Mouse (Mus musculus): Measurements from ENCODE around the gene Iqsec1. TPM values are rescaled to one million over a fixed set of nuclear protein-coding genes. Genes with fewer than 3 reads are reported as not detected.

The Iqsec1 gene
- polyA plus RNA-seq, 1 experiment, result 46.1 TPM

GRCm38 (mm10) chr6:90815341-90815740, 173.1 kb downstream of the Iqsec1 start:
- 65% methylated on average over 3 of the region's 3 CpGs for WGBS
- Histone ChIP-seq H3K27ac (ENCODE audit: insufficient read depth, low read depth, low read length) (no peak overlapping the region), H3K4me1 (ENCODE audit: control insufficient read depth, insufficient read depth, insufficient read length, low read length) (no peaks in the 10 kb centered on the region), H3K4me3 (ENCODE audit: low read depth, low read length) (no peak overlapping the region), H3K27me3 (ENCODE audit: control insufficient read depth, insufficient read depth, low read length) (no peaks in the 10 kb centered on the region), H3K36me3 (ENCODE audit: control insufficient read depth, insufficient read depth, low read length) (no peaks in the 10 kb centered on the region)
- TF ChIP-seq POLR2A (IDR thresholded peaks at IDR 0.05; ENCODE audit: low read depth, low read length), result no peak
- no peak for TF ChIP-seq CTCF (IDR thresholded peaks at IDR 0.05; ENCODE audit: extremely low read depth, insufficient read length, insufficient replicate concordance, low read depth, low read length)

GRCm38 (mm10) chr6:90813526-90813925, 175.0 kb downstream of the Iqsec1 start:
- H3K36me3 ChIP-seq (ENCODE audit: control insufficient read depth, insufficient read depth, low read length), result no peaks in the 10 kb centered on the region
- TF ChIP-seq CTCF (IDR thresholded peaks at IDR 0.05; ENCODE audit: extremely low read depth, insufficient read length, insufficient replicate concordance, low read depth, low read length) (no peak), POLR2A (IDR thresholded peaks at IDR 0.05; ENCODE audit: low read depth, low read length) (no peak)
- no peaks in the 10 kb centered on the region for H3K4me1 ChIP-seq (ENCODE audit: control insufficient read depth, insufficient read depth, insufficient read length, low read length)
- WGBS, result 47% methylated on average over 1 of the region's 1 CpGs
- H3K4me3 ChIP-seq (ENCODE audit: low read depth, low read length), result no peak overlapping the region
- no peak overlapping the region for H3K27ac ChIP-seq (ENCODE audit: insufficient read depth, low read depth, low read length)
- H3K27me3 ChIP-seq (ENCODE audit: control insufficient read depth, insufficient read depth, low read length), result no peaks in the 10 kb centered on the region

- TF ChIP-seq CTCF (IDR thresholded peaks at IDR 0.05; ENCODE audit: extremely low read depth, insufficient read length, insufficient replicate concordance, low read depth, low read length) (no peak), POLR2A (IDR thresholded peaks at IDR 0.05; ENCODE audit: low read depth, low read length) (no peak)
- no peaks in the 10 kb centered on the region for H3K4me1 ChIP-seq (ENCODE audit: control insufficient read depth, insufficient read depth, insufficient read length, low read length)
- H3K4me3 ChIP-seq (ENCODE audit: low read depth, low read length), result no peak overlapping the region
- H3K27me3 ChIP-seq (ENCODE audit: control insufficient read depth, insufficient read depth, low read length), result no peaks in the 10 kb centered on the region
- H3K36me3 ChIP-seq (ENCODE audit: control insufficient read depth, insufficient read depth, low read length), result no peaks in the 10 kb centered on the region
- 84% methylated on average over 8 of the region's 8 CpGs for WGBS
- H3K27ac ChIP-seq (ENCODE audit: insufficient read depth, low read depth, low read length), result no peak overlapping the region
Measured at GRCm38 (mm10) chr6:90812584-90812983, 175.9 kb downstream of the Iqsec1 start.

GRCm38 (mm10) chr6:90812072-90812471, 176.4 kb downstream of the Iqsec1 start:
- Histone ChIP-seq H3K4me3 (ENCODE audit: low read depth, low read length) (no peak overlapping the region), H3K27ac (ENCODE audit: insufficient read depth, low read depth, low read length) (no peak overlapping the region), H3K27me3 (ENCODE audit: control insufficient read depth, insufficient read depth, low read length) (no peaks in the 10 kb centered on the region), H3K4me1 (ENCODE audit: control insufficient read depth, insufficient read depth, insufficient read length, low read length) (no peaks in the 10 kb centered on the region), H3K36me3 (ENCODE audit: control insufficient read depth, insufficient read depth, low read length) (no peaks in the 10 kb centered on the region)
- WGBS, result 55% methylated on average over 3 of the region's 3 CpGs
- no peak for TF ChIP-seq CTCF (IDR thresholded peaks at IDR 0.05; ENCODE audit: extremely low read depth, insufficient read length, insufficient replicate concordance, low read depth, low read length)
- no peak for TF ChIP-seq POLR2A (IDR thresholded peaks at IDR 0.05; ENCODE audit: low read depth, low read length)

GRCm38 (mm10) chr6:90810576-90810975, 177.9 kb downstream of the Iqsec1 start:
- no peaks in the 10 kb centered on the region for H3K36me3 ChIP-seq (ENCODE audit: control insufficient read depth, insufficient read depth, low read length)
- H3K4me3 ChIP-seq (ENCODE audit: low read depth, low read length), result no peak overlapping the region
- H3K4me1 ChIP-seq (ENCODE audit: control insufficient read depth, insufficient read depth, insufficient read length, low read length), result no peaks in the 10 kb centered on the region
- TF ChIP-seq POLR2A (IDR thresholded peaks at IDR 0.05; ENCODE audit: low read depth, low read length) (no peak), CTCF (IDR thresholded peaks at IDR 0.05; ENCODE audit: extremely low read depth, insufficient read length, insufficient replicate concordance, low read depth, low read length) (no peak)
- no peaks in the 10 kb centered on the region for H3K27me3 ChIP-seq (ENCODE audit: control insufficient read depth, insufficient read depth, low read length)
- 52% methylated on average over 1 of the region's 1 CpGs for WGBS
- no peak overlapping the region for H3K27ac ChIP-seq (ENCODE audit: insufficient read depth, low read depth, low read length)

- H3K4me1 ChIP-seq (ENCODE audit: control insufficient read depth, insufficient read depth, insufficient read length, low read length), result no peaks in the 10 kb centered on the region
- no peak overlapping the region for H3K4me3 ChIP-seq (ENCODE audit: low read depth, low read length)
- H3K27me3 ChIP-seq (ENCODE audit: control insufficient read depth, insufficient read depth, low read length), result no peaks in the 10 kb centered on the region
- no peak overlapping the region for H3K27ac ChIP-seq (ENCODE audit: insufficient read depth, low read depth, low read length)
- TF ChIP-seq POLR2A (IDR thresholded peaks at IDR 0.05; ENCODE audit: low read depth, low read length) (no peak), CTCF (IDR thresholded peaks at IDR 0.05; ENCODE audit: extremely low read depth, insufficient read length, insufficient replicate concordance, low read depth, low read length) (no peak)
- WGBS, result 7% methylated on average over 22 of the region's 22 CpGs
- H3K36me3 ChIP-seq (ENCODE audit: control insufficient read depth, insufficient read depth, low read length), result no peaks in the 10 kb centered on the region
Measured at GRCm38 (mm10) chr6:90809960-90810362, 178.5 kb downstream of the Iqsec1 start.

- TF ChIP-seq POLR2A (IDR thresholded peaks at IDR 0.05; ENCODE audit: low read depth, low read length) (no peak), CTCF (IDR thresholded peaks at IDR 0.05; ENCODE audit: extremely low read depth, insufficient read length, insufficient replicate concordance, low read depth, low read length) (no peak)
- no peak overlapping the region for H3K27ac ChIP-seq (ENCODE audit: insufficient read depth, low read depth, low read length)
- no peak overlapping the region for H3K4me3 ChIP-seq (ENCODE audit: low read depth, low read length)
- no peaks in the 10 kb centered on the region for H3K27me3 ChIP-seq (ENCODE audit: control insufficient read depth, insufficient read depth, low read length)
- no peaks in the 10 kb centered on the region for H3K36me3 ChIP-seq (ENCODE audit: control insufficient read depth, insufficient read depth, low read length)
- 49% methylated on average over 11 of the region's 11 CpGs for WGBS
- H3K4me1 ChIP-seq (ENCODE audit: control insufficient read depth, insufficient read depth, insufficient read length, low read length), result no peaks in the 10 kb centered on the region
Measured at GRCm38 (mm10) chr6:90809077-90809840, 179.2 kb downstream of the Iqsec1 start.
